Mouse (Mus musculus) embryonic facial prominence, embryonic 13.5 days (tissue): ENCODE measurements at regions not wholly inside any gene's neighbourhood (a gene's known extent, or its start where the extent isn't known, plus 50 kb on each side); places are given as distances from the start of the nearest gene placed in this dataset.

Experiments used
- ATAC-seq: fragments of 200-750 bp; cut with Nextera tagmentation; 2 replicates; pipeline ENCODE4 v1.8.0; 2017; ENCODE audit warnings: low read depth; ENCODE audit not compliant: insufficient number of reproducible peaks, insufficient read depth, low FRiP score, low TSS enrichment
- H3K27ac ChIP-seq: fragments of 300-500 bp; sonication (generic); 2 replicates; pipeline ENCODE4 v1.5.1; 2015; ENCODE audit warnings: moderate library complexity, mild to moderate bottlenecking, inconsistent platforms
- H3K27me3 ChIP-seq: fragments of 300-500 bp; sonication (generic); 2 replicates; pipeline ENCODE4 v1.6.1; 2015; ENCODE audit warnings: mild to moderate bottlenecking, inconsistent platforms
- H3K36me3 ChIP-seq: fragments of 300-500 bp; sonication (generic); 2 replicates; pipeline ENCODE4 v1.6.1; 2015; ENCODE audit warnings: mild to moderate bottlenecking, inconsistent platforms
- H3K4me1 ChIP-seq: fragments of 300-500 bp; sonication (generic); 2 replicates; pipeline ENCODE4 v1.6.1; 2015; ENCODE audit warnings: inconsistent platforms
- H3K4me2 ChIP-seq: fragments of 300-500 bp; sonication (generic); 2 replicates; pipeline ENCODE4 v1.6.1; 2015; ENCODE audit warnings: moderate library complexity, mild to moderate bottlenecking, inconsistent platforms
- H3K4me3 ChIP-seq: fragments of 300-500 bp; sonication (generic); 2 replicates; pipeline ENCODE4 v1.5.1; 2015; ENCODE audit warnings: mild to moderate bottlenecking, inconsistent platforms
- H3K9ac ChIP-seq: fragments of 300-500 bp; sonication (generic); 2 replicates; pipeline ENCODE4 v1.6.1; 2015; ENCODE audit warnings: mild to moderate bottlenecking, inconsistent platforms
- H3K9me3 ChIP-seq: fragments of 300-500 bp; sonication (generic); 2 replicates; pipeline ENCODE4 v1.6.1; 2016; ENCODE audit warnings: inconsistent platforms
- WGBS: fragments of 180-500 bp; shearing (Covaris S2); methylation state at CpG from one replicate; pipeline ENCODE4 v1.1.7; 2015; ENCODE audit warnings: mixed read lengths; 5-methylcytosine and 5-hydroxymethylcytosine counted together

DNA sequence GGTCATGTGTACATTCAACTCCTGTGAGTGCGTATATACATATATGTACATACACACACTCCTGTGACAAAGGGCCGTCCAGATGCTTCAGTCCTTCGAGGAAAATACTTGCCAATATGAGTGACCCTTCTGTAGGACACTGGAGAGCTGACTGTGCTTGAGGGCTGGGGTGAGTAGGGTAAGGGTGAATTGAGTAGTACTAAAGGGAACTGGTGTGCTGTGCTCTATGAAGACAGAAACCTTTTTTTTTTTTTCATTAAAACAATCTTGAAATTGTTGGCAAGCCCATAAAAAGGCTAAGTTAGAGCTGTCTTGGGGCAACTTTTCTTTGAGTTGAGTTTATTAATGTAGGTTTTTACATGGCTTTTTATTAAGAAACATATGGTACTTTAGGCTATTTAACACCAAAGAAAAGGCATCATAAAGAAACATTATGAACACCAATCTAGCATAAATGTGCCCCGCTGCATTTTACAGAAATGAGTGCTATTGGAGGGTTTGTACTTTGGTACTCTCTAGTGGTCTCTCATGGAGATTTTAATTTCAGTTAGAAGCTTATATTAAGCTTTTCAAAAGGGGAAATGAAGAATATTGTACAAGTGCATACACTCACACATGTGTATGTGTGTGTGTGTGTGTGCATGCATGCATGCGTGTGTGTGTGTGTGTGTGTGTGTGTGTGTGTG, 718.5 kb upstream of the 2610301B20Rik start:
- Histone ChIP-seq H3K9ac (no peak overlapping the region), H3K9me3 (no peaks in the 10 kb centered on the region), H3K36me3 (no peaks in the 10 kb centered on the region), H3K4me2 (no peak overlapping the region), H3K4me1 (no peaks in the 10 kb centered on the region), H3K27me3 (no peaks in the 10 kb centered on the region), H3K27ac (no peak overlapping the region), H3K4me3 (no peak overlapping the region)
- 88% methylated on average over 5 of the region's 5 CpGs for WGBS
- ATAC-seq: no peak

GRCm38 (mm10) chr4:10189896-10190295, 684.4 kb upstream of the 2610301B20Rik start:
- H3K27me3 ChIP-seq: no peaks in the 10 kb centered on the region
- H3K4me2 ChIP-seq: no peak overlapping the region
- H3K9me3 ChIP-seq: no peaks in the 10 kb centered on the region
- no peaks in the 10 kb centered on the region for H3K4me1 ChIP-seq
- H3K4me3 ChIP-seq: no peak overlapping the region
- H3K36me3 ChIP-seq: no peaks in the 10 kb centered on the region
- WGBS: 79% methylated on average over 3 of the region's 3 CpGs
- H3K27ac ChIP-seq: no peak overlapping the region
- no peak overlapping the region for H3K9ac ChIP-seq
- no peak for ATAC-seq

DNA sequence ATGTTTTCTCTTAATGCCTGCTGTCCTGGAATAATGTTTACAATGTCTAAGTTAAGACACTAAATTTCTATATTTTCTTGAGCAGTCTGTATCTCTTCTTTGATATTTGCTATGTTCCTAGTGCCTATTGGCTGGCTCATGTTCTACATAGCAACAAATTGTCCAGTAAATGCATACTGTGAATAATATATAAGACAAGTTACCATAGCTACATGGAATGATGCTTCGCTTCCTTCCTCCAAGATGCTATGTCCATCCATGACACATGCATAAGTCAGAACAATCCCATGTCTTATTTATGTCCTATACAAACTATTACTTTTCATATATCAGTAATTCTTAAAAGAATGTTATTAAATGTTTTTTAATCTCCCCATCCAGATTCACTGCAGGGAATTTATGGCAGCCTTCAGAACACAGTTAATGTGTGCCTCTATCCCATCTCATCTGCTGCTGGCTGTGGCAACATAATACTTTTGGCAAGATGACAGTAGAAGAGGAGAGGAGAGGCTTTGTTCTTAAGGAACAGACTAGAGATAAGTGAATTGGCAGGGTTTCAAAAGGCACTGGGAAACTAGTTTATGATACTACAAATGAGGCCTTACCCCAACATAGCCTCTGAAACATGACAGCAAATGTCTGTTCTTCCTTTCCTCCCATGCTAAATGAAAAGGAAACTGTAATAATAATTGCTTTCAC, 676.9 kb upstream of the 2610301B20Rik start:
- 94% methylated on average over 1 of the region's 1 CpGs for WGBS
- H3K9ac ChIP-seq: no peak overlapping the region
- no peaks in the 10 kb centered on the region for H3K36me3 ChIP-seq
- no peak overlapping the region for H3K4me3 ChIP-seq
- H3K4me1 ChIP-seq: 0 out of 2 replicates have a peak, but pooled peaks cover 5% of the 10 kb centered on the region
- H3K4me2 ChIP-seq: no peak overlapping the region
- H3K27me3 ChIP-seq: no peaks in the 10 kb centered on the region
- ATAC-seq: no peak
- no peak overlapping the region for H3K27ac ChIP-seq
- H3K9me3 ChIP-seq: no peaks in the 10 kb centered on the region

DNA sequence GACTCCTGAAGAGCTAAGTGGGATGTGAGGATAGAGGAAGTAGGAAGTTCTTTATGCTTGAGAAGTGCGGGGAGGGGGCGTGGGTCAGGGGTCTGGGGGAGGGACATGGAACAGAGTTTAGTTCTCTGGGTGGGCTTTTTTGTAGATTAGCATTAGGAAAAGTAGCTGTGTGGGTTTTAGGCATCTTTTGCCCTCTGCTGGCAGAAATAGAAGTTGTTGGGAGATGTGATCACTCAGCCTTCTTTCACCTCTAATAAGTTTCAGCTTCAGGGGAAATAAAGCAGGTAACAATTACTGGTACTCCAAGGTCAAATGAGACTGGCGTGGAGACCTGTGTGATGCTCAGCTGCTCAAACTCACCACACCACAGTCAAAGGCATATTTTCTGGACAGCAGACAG, 672.5 kb upstream of the 2610301B20Rik start:
- no peak; the same call in 1 of the 2 replicates for ATAC-seq

DNA sequence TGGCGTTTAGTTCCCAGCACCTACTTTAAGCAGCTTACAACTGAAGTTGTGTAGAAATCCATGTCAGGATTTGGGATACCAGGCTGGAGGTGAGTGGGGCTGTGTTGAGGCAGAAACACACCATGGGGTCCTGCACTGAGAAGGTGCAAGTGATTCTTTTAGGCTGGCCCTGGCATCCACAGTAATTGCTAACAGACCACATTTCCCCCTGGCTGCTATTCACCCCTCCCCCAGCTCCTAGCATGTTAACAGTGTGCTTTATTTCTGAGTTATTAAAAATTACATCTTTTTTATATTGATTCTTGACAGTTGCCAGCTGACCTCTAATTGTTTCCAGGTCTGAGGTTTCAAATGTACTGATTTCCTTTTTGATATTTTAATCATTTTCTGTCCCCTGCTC, 670.1 kb upstream of the 2610301B20Rik start:
- Histone ChIP-seq H3K27me3 (no peaks in the 10 kb centered on the region), H3K9me3 (no peaks in the 10 kb centered on the region), H3K36me3 (no peaks in the 10 kb centered on the region), H3K4me2 (no peak overlapping the region), H3K4me3 (no peak overlapping the region), H3K4me1 (peaks cover 9% of the 10 kb centered on the region; the same call in 1 of the 2 replicates), H3K9ac (no peak overlapping the region), H3K27ac (no peak overlapping the region; the same call in 1 of the 2 replicates)
- ATAC-seq: no peak
- WGBS: 66% methylated on average over 1 of the region's 1 CpGs

More for the DNA sequence above, 672.5 kb upstream of the 2610301B20Rik start:
- Histone ChIP-seq H3K27ac (no peak overlapping the region), H3K36me3 (no peaks in the 10 kb centered on the region), H3K9me3 (no peaks in the 10 kb centered on the region), H3K27me3 (no peaks in the 10 kb centered on the region), H3K4me1 (peaks cover 9% of the 10 kb centered on the region; the same call in 1 of the 2 replicates), H3K9ac (no peak overlapping the region), H3K4me3 (no peak overlapping the region), H3K4me2 (peak overlapping the region; percentile 29; the same call in 1 of the 2 replicates)
- WGBS: 15% methylated on average over 3 of the region's 3 CpGs

GRCm38 (mm10) chr4:10209324-10209923, 664.9 kb upstream of the 2610301B20Rik start:
- no peak overlapping the region for H3K4me2 ChIP-seq
- no peak overlapping the region for H3K4me3 ChIP-seq
- H3K9ac ChIP-seq: no peak overlapping the region
- WGBS: 62% methylated on average over 4 of the region's 4 CpGs
- H3K36me3 ChIP-seq: no peaks in the 10 kb centered on the region
- H3K27ac ChIP-seq: no peak overlapping the region
- H3K27me3 ChIP-seq: no peaks in the 10 kb centered on the region
- H3K4me1 ChIP-seq: peaks cover 4% of the 10 kb centered on the region; the same call in 1 of the 2 replicates
- no peaks in the 10 kb centered on the region for H3K9me3 ChIP-seq
- no peak for ATAC-seq

- no peaks in the 10 kb centered on the region for H3K9me3 ChIP-seq
- no peak overlapping the region for H3K27ac ChIP-seq
- no peak overlapping the region for H3K4me3 ChIP-seq
- H3K36me3 ChIP-seq: no peaks in the 10 kb centered on the region
- no peaks in the 10 kb centered on the region for H3K4me1 ChIP-seq
- whole genome bisulfite sequencing: 87% methylated on average over 4 of the region's 4 CpGs
- H3K27me3 ChIP-seq: no peaks in the 10 kb centered on the region
- H3K4me2 ChIP-seq: no peak overlapping the region
- no peak overlapping the region for H3K9ac ChIP-seq
- no peak for ATAC-seq
These were observed 663.0 kb upstream of the 2610301B20Rik start for GRCm38 (mm10) chr4:10211303-10211702.

DNA sequence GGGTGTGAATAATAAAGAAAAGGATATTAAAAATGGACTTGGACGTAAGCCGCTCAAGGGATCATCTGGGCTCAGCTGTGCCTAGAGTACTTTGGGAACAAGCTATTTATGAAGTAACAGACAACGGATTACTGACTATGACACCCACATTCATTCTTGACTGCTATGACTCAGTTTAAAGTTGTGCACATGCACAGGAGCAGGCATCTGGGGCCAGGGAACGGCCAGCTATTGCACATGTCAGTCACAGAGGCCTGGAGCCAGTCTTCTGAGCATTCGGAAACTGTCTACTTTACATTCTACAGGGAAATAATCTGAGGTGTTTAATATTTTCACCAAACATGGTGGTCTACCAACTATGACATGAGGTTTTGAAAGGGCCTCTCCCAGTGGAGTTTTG, 639.0 kb upstream of the 2610301B20Rik start:
- H3K4me2 ChIP-seq: no peak overlapping the region
- no peaks in the 10 kb centered on the region for H3K9me3 ChIP-seq
- H3K4me3 ChIP-seq: no peak overlapping the region
- WGBS: 87% methylated on average over 5 of the region's 5 CpGs
- no peaks in the 10 kb centered on the region for H3K36me3 ChIP-seq
- no peak overlapping the region for H3K9ac ChIP-seq
- no peaks in the 10 kb centered on the region for H3K27me3 ChIP-seq
- no peak overlapping the region for H3K27ac ChIP-seq
- H3K4me1 ChIP-seq: no peaks in the 10 kb centered on the region
- ATAC-seq: no peak

- no peak for ATAC-seq
- no peak overlapping the region for H3K4me3 ChIP-seq
- H3K9me3 ChIP-seq: no peaks in the 10 kb centered on the region
- H3K27me3 ChIP-seq: no peaks in the 10 kb centered on the region
- no peak overlapping the region for H3K27ac ChIP-seq
- no peaks in the 10 kb centered on the region for H3K4me1 ChIP-seq
- no peak overlapping the region for H3K9ac ChIP-seq
- WGBS: 77% methylated on average over 4 of the region's 4 CpGs
- no peaks in the 10 kb centered on the region for H3K36me3 ChIP-seq
- H3K4me2 ChIP-seq: no peak overlapping the region
These were observed 632.2 kb upstream of the 2610301B20Rik start for GRCm38 (mm10) chr4:10242117-10242516.

DNA sequence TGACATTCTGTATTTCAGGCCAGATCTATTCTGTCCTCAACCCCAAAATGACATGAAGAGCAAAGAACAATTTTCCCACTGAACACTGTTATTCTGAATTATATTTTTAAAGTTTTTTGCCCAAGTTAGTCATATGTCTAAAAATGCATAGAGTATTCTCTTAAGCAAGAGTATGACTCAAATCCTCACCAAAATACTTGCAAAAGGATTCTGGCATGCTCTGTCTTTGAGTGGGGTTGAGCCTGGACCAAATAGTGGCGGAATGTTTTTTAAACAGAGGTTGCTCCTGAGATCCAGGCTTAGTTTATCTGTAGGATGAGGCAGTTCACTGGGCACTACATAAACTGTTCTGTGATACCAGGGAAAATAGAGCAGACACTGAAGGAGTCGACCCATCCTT, 631.4 kb upstream of the 2610301B20Rik start:
- H3K27me3 ChIP-seq: no peaks in the 10 kb centered on the region
- H3K4me3 ChIP-seq: no peak overlapping the region
- H3K9ac ChIP-seq: no peak overlapping the region
- H3K9me3 ChIP-seq: no peaks in the 10 kb centered on the region
- no peaks in the 10 kb centered on the region for H3K36me3 ChIP-seq
- H3K4me2 ChIP-seq: no peak overlapping the region
- 83% methylated on average over 2 of the region's 2 CpGs for WGBS
- H3K27ac ChIP-seq: no peak overlapping the region
- no peaks in the 10 kb centered on the region for H3K4me1 ChIP-seq
- ATAC-seq: no peak

- H3K4me1 ChIP-seq: no peaks in the 10 kb centered on the region
- H3K9me3 ChIP-seq: no peaks in the 10 kb centered on the region
- 65% methylated on average over 6 of the region's 6 CpGs for WGBS
- no peak overlapping the region for H3K27ac ChIP-seq
- H3K36me3 ChIP-seq: no peaks in the 10 kb centered on the region
- no peak overlapping the region for H3K4me2 ChIP-seq
- H3K27me3 ChIP-seq: no peaks in the 10 kb centered on the region
- no peak overlapping the region for H3K4me3 ChIP-seq
- H3K9ac ChIP-seq: no peak overlapping the region
- no peak for ATAC-seq
These were observed 620.1 kb upstream of the 2610301B20Rik start for GRCm38 (mm10) chr4:10254029-10254690.
